Mouse (Mus musculus): Measurements from ENCODE around the gene Ggt5. TPM values are rescaled to one million over a fixed set of nuclear protein-coding genes. Genes with fewer than 3 reads are reported as not detected.

Gene Ggt5
- total RNA-seq (2023): 10 to 100 TPM; 23.6 to 28.5 TPM

GRCm38 (mm10) chr10:75589129-75589528 is at the start of gene Ggt5:
Gene Ggt5, plus strand, starts transcription at chr10:75589340.

GRCm38 (mm10) chr10:75559676-75560548 is 29.2 kb upstream of the Ggt5 start, which contains the start of gene Lrrc75b:
Gene Lrrc75b, minus strand, starts transcription at chr10:75560330.

GRCm38 (mm10) chr10:75561071-75561654 is 28.0 kb upstream of the Ggt5 start, which contains the start of gene Ggt1:
Gene Ggt1, plus strand, starts transcription at chr10:75561604.

GRCm38 (mm10) chr10:75643741-75644343 is 54.7 kb downstream of the Ggt5 start, which contains the start of gene Susd2:
Gene Susd2, minus strand, starts transcription at chr10:75644008.

Other genes with a start within 250 kb of the Ggt5 start
- 1 to 10 TPM; 2.3 to 2.4 TPM for gene Upb1, start 188.2 kb upstream of the Ggt5 start, total RNA-seq (2023)
- gene Snrpd3, start 71.8 kb upstream of the Ggt5 start, total RNA-seq (2023): 10 to 100 TPM; 54.4 to 59.8 TPM
- 10 to 100 TPM; 56.1 to 59.0 TPM for gene Gucd1, start 71.4 kb upstream of the Ggt5 start, total RNA-seq (2023)
- gene Lrrc75b, start 29.0 kb upstream of the Ggt5 start, total RNA-seq (2023): 1 to 10 TPM; 4.2 to 5.8 TPM
- 1 to 10 TPM; 9.2 to 9.8 TPM for gene Ggt1, start 27.7 kb upstream of the Ggt5 start, total RNA-seq (2023)
- under 1 TPM; 0.88 to 0.89 TPM for gene Susd2, start 54.7 kb downstream of the Ggt5 start, total RNA-seq (2023)
- gene Cabin1, start 175.0 kb downstream of the Ggt5 start, total RNA-seq (2023): 10 to 100 TPM; 64.4 to 64.5 TPM
- 10 to 100 TPM in 1 of 2 experiments, 1 to 10 TPM in 1; 9.8 to 11.7 TPM for gene Ddt, start 184.1 kb downstream of the Ggt5 start, total RNA-seq (2023)
- gene Gm20441, start 191.6 kb downstream of the Ggt5 start, total RNA-seq (2023): not detected
- gene Gstt3, start 192.1 kb downstream of the Ggt5 start, total RNA-seq (2023): 1 to 10 TPM; 3.4 to 3.5 TPM
- gene Gstt1, start 209.2 kb downstream of the Ggt5 start, total RNA-seq (2023): 1 to 10 TPM in 1 of 2 experiments, not detected in 1; 2.6 TPM
- not detected for gene Gstt4, start 233.2 kb downstream of the Ggt5 start, total RNA-seq (2023)
- 1 to 10 TPM; 5.0 to 6.8 TPM for gene Gstt2, start 248.1 kb downstream of the Ggt5 start, total RNA-seq (2023)

Measured in neutrophil, adult 59 days (primary cell).